Mouse (Mus musculus) cerebellum, postnatal 36 days (tissue): ENCODE measurements around the gene Slc7a7.
"Not testable (repeated sequence)": the region's sequence is repeated elsewhere in the genome, so short reads cannot be mapped to it uniquely, and the experiment has no call there.

Experiments used
- DNase-seq, 2 experiments: peaks; one replicate each; pipeline ENCODE4 v3.0.0; 2021 to 2022; ENCODE audit warnings: mixed read lengths in 2 of 2

Slc7a7 gene

GRCm38 (mm10) chr14:54371460-54371859 is 46.1 kb downstream of the Slc7a7 start:
- no peak for DNase-seq

DNA sequence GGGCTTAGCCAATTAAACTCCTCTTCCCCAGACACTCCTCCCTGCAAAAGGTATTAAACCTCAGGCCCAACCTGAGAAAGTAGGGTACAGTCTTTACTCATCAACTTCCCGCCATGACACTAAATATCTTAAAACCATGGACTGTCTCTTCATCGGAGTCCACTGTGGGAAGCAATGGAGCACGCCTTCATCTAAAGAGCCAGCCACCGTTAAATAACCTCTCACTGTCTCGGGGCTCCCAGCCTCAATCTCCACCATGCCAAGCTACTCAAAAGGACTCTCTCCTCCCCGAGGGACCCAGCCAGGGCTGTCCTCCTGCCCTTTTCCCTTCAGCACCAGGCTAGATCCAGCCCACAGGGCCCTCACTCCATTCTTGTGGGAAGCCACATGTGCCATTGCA is 47.0 kb downstream of the Slc7a7 start:
- no peak for DNase-seq

- DNase-seq = no peak
Observed at GRCm38 (mm10) chr14:54369372-54369771, 48.2 kb downstream of the Slc7a7 start.

DNA sequence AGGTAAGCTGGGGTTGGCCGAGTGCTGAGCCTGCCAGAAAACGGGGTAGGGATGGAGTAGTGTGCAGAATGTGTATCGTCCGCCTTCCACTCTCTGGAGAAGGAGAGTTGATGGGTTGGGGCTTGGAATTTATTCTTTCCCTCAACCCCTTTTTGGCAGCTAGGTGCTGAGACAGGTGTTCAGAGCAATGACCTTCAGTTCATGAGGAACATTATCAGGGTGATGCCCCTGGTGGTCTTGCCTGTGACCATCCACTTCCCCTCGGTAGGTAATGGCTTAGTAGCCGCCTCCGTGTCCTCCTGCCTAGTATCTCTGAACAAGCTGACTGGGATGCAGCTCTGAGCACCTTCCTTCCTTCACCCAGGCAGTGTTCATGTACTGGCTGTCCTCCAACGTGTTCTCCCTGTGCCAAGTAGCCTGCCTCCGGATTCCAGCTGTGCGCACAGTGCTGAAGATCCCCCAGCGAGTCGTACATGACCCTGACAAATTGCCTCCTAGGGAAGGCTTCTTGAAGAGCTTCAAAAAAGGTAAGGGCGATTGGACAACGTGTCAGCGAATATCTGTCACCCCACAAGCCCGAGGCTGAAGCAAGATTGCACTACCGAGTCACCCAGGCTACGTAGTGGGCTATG is 50.0 kb downstream of the Slc7a7 start:
- DNase-seq = no peak

DNA sequence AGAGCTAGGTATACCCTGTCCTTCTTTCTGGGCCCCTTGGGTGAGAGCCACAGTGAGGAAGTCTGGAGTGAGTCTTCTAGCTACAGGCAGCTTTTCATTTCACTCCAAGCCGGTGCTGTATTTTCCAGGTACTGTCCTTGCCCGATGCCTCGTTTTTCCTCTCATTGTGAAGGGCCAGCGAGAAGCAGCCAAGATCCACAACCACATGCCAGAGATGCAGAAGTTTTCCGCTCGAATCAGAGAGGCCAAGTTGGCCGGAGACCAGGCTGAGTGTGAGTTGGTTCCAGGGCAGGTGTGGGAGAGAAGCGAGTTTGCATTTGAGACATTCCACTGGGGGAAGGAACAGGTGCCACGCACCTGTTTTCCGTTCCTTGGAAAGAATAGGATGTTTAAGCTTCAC is 51.0 kb downstream of the Slc7a7 start:
- no peak for DNase-seq

DNA sequence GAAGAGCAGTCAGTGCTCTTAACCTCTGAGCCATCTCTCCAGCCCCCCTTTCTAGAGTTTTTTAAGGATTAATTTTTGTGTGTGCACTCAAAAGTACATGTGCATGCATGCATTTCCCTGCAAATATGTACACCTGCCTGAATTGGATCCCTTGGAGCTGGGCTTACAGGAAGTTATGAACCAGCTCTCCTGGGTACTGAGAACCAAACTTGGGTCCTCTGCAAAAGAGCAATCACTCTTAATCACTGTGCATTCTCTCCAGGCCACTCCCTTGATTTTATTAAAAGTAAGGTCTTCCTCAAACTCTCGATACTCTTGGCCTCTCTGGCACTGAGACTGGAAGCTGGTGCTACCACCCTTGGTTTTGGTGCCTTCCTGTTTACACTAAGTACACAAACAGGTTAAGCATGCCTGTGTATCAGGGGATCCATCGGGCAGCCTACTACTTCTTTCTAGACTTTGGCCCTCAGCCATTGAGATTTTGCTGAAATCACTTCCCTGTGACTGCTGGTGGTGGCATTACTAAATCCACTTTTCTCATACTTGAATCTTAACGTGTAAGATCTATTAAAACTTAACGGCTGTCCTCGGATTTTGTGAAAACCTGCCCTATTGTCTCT is 52.4 kb downstream of the Slc7a7 start:
- no peak for DNase-seq

GRCm38 (mm10) chr14:54363156-54363555 is 54.4 kb downstream of the Slc7a7 start:
- no peak for DNase-seq

- DNase-seq = peak; percentile 94 to 96
Observed at GRCm38 (mm10) chr14:54360577-54361340, 56.8 kb downstream of the Slc7a7 start, which contains the start of gene Oxa1l. Gene Oxa1l (plus strand): TSS chr14:54360834.

DNA sequence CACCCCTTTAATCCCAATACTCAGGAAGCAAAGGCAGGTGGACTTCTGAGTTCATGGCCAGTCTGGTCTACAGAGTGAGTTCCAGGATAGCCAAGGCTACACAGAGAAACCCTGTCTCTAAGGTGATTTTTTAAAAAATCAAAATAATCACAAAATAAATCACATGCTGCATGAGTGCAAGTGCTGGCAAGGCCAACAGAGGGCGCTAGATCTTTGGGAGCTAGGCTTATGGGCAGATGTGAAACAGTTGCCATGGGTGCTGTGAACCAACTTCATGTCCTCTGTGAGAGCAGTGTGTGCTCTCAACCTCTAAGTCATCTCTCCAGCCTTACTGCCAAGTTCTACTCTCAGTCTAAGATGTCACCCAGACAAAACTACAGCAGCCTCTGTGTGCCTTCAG is 63.2 kb downstream of the Slc7a7 start:
- DNase-seq = no peak

GRCm38 (mm10) chr14:54352314-54352713 is 65.3 kb downstream of the Slc7a7 start:
- DNase-seq = no peak

DNA sequence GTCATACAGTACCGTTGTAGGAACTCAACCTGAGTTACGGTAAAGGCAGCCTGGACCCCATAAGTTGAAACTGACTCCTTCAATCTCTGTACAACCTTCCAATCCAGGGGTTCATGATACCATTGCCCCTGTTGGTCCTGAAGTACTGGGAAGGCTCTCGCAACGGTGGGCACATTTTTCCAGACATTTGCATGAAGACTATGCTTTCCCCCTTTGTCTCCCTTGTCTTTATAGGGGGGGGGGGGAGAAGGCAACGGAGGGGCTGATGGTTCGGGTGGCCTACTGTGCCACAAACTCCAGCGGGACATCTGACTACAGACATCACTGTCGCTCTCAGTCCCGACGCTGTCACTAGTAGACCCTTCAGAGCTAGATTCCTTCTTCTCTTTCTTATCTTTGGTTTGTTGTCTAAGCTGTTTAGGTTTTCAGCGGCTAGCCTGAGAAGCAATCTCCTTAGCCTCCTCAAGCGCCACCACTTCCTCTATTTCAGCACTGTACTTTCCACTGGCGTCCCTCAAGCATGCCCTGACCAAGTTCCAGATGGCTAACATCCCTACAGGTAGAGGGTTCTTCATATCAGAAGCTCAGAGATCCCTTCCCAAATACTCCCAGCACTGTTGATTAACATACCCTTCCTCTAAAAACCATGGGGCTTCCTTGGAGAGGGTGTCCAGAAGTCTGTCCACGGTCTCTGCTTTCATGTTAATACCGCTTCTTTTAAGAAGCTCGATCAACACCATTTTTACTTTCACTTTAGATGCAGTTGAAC is 66.6 kb downstream of the Slc7a7 start:
- not testable (repeated sequence) for DNase-seq

- not testable (repeated sequence) for DNase-seq
Observed at GRCm38 (mm10) chr14:54341807-54342206, 75.8 kb downstream of the Slc7a7 start.

GRCm38 (mm10) chr14:54340836-54341235 is 76.7 kb downstream of the Slc7a7 start:
- no peak for DNase-seq

DNA sequence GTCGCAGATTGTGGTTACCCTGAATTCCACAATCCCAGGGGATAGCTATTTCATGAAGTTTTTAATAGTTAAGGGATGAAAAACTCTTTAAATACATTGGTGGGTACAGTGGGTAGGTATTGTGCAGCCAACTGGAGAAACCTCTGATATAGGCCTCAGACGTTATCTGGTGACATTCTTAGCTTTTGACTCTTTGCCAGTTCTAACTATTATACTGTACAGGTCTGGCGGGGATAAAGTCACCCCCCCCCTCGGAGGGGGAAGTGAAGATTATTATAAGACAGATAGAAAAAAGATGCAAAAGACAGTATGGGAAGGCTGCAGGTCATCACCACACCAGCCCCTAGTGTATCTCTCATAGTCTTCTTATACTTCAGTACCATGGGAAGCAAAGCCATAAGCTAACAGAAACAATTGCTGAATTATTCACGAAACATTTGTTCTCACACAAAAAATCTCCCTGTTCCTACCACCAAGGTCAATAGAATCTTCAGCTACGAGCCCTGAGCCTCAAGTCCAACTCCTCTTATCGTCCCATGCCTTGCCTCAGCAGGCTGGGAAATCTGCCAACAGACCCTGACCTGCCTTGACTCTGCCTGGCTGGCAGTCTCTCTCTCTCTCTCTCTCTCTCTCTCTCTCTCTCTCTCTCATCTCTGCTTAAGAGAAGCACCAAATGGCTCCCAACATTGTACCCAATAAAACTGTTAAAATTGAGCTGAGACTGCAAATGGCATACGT is 84.0 kb downstream of the Slc7a7 start:
- no peak for DNase-seq

DNA sequence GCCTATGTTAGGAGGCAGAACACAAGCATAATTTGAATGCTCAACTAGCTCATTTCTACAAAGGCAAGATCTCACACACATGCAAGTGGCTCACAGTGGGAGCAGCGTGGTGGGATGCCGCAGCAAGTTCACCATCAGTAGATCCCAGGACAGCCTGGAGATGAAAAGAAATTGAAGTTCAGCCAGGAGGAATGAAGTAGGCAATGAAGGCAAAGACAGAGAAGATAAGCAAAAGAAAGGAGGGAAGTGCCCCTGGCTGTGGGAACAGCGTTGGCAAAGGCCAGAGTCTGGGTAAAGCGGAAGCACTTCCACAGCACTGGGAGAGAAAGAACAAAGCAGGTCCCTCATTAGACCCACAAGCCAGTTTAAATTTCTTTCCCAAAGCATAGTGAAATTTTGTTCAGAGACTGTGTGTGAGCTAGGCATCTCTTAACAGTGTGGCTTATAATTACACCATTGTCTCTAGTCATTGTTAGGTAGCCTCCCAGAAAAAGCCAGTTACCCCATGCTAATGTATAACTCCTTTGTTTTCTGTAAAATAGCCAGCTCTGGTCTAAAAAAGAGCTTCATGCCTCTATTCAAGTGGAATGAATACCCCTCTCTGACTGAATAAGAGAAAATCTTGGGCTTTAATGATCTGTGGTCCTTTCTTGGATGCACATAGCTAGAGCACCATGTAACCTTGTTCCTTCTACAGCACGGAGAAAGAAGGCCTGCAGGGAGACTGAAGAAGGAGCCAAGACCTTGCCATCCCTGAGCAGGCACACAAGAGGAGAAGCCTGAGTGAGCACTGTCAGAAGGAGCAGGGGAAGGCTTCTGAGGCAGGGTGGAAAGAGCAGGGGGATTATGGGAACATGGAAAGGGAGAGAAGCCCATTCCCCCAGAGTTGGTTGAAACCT is 85.2 kb downstream of the Slc7a7 start:
- no peak for DNase-seq

GRCm38 (mm10) chr14:54331178-54331577 is 86.4 kb downstream of the Slc7a7 start:
- DNase-seq = no peak

- no peak for DNase-seq
Observed at GRCm38 (mm10) chr14:54329201-54329600, 88.4 kb downstream of the Slc7a7 start.

DNA sequence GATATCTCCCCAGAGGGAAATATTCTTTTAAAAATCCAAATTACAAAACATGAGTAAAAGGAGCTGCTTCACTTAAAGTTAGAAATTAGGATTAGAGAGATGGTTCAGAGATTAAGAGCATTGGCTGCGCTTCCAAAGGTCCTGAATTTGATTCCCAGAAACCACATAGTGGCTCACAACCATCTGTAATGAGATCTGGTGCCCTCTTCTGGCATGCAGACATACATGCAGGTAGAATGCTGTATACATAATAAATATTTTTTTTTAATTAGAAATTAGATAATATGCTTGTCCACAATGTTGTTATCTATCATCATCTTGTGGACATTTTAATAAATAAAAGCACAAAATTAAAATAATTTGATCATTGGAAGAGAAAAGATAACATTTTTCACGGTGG is 89.0 kb downstream of the Slc7a7 start:
- no peak for DNase-seq

GRCm38 (mm10) chr14:54324486-54324885 is 93.1 kb downstream of the Slc7a7 start:
- no peak for DNase-seq

DNA sequence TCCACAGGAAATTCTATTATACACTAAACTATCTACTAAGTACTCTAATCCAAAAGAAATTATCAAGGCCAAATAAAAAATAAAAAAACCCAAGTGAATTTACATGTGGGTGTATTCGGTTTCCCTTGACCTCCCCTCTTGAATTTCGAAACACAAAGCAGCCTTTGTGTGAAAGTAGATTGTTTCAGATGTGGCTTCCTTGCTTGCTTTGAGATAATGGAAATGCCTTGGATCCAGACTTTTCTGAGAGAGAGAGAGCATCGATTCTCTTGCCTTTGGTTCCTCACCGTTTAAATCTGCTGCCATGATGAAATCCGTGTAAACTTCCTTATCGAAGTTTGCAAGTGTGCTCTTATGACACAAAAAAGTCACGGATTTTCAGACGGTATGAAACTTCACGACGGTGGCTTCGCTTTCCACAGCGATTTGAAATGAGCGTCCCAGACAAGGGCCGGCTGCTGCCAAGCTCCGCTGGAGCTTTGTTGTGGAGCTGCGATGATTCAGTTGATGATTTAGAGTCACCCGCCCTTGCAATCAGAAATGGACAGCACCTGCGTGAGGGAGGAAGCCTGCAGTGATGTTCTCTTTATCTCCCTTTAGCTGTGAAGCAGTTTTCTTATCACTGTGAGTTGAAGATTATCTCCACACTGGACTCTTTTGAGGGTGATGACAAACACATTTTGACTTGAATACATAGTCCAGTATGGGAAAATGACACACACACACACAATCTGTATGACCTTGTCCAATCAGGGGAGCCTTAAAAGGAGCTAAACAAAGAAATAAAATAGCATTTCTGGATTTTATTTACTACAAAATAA is 95.8 kb downstream of the Slc7a7 start:
- DNase-seq = no peak
